Comparison of ENCODE assay signal across 22 mouse cellular contexts in the genomic region with DNA sequence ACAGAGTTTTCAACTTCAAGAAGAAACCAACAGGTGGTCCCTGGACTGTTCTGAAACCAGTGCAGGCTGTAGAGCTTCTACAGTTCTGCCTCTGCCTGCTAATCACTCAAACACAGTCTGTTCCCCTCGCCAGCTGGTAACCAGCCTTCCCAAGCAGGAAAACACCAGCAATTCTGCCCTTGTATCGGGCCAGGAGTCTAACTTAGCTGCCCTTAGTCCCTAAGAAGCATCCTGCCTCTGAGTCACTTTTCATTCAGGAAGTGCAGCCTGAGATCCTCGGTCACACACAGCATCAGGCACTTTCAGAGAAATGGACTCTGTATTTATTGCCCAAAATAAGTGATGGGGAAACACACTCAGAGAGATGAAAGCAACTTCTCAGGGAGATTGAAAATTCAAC.
A peak's percentile ranks its signal among the peaks of the same experiment; 100 is the strongest.
DNase-seq lines count a peak whose midpoint lies in the region; ATAC-seq and TF ChIP-seq lines count a peak whose summit lies in the region.
"Had no signal": no experiment of that assay in that cellular context is flagged by ENCODE, and none has a peak within 500 bp of the region (broad histone marks: within the 10 kb centered on the region; RNA-seq: fewer than 3 reads in every experiment).

No protein-coding gene starts in this region.

- no peak overlapping the region for H3K4me2 ChIP-seq in limb, embryonic 15.5 days
- H3K4me2 ChIP-seq in stomach, embryonic 16.5 days (ENCODE audit: low read depth, low read length) = no peak overlapping the region
- no peak overlapping the region for H3K4me2 ChIP-seq in forebrain, embryonic 12.5 days
- H3K4me2 ChIP-seq: embryonic facial prominence, embryonic 12.5 days; liver, embryonic 12.5 days; lung, embryonic 15.5 days; midbrain, embryonic 12.5 days; neural tube, embryonic 12.5 days had no signal

- intact Hi-C loops in heart, adult 2 months (cut with DNase I) = no loop called here
- intact Hi-C loops in heart, postnatal 14 days (cut with DNase I) = no loop called here

- 26% methylated on average over 3 of the region's 3 CpGs for whole genome bisulfite sequencing in heart, adult 2 months
- WGBS in limb, embryonic 15.5 days = 63% methylated on average over 3 of the region's 3 CpGs
- 84% methylated on average over 3 of the region's 3 CpGs for WGBS in limb, embryonic 10.5 days
- 69% methylated on average over 3 of the region's 3 CpGs for WGBS in stomach, embryonic 16.5 days
- 86% methylated on average over 3 of the region's 3 CpGs for WGBS in forebrain, embryonic 12.5 days

- no peaks in the 10 kb centered on the region for H3K27me3 ChIP-seq in heart, adult 2 months (ENCODE audit: control insufficient read depth, insufficient read depth, low read length)
- no peaks in the 10 kb centered on the region for H3K27me3 ChIP-seq in limb, embryonic 15.5 days
- H3K27me3 ChIP-seq in limb, embryonic 10.5 days (ENCODE audit: low read depth, poor library complexity, severe bottlenecking) = no peaks in the 10 kb centered on the region
- no peaks in the 10 kb centered on the region for H3K27me3 ChIP-seq in stomach, embryonic 16.5 days (ENCODE audit: control insufficient read depth, insufficient read depth, low read length)
- no peaks in the 10 kb centered on the region for H3K27me3 ChIP-seq in forebrain, embryonic 12.5 days
- H3K27me3 ChIP-seq: embryonic facial prominence, embryonic 12.5 days; liver, embryonic 12.5 days; lung, embryonic 15.5 days; midbrain, embryonic 12.5 days; neural tube, embryonic 12.5 days had no signal

- no peaks in the 10 kb centered on the region for H3K79me2 ChIP-seq in heart, adult 2 months (replicated peaks; ENCODE audit: control insufficient read depth, insufficient read depth, low read length)

- ATAC-seq in limb, embryonic 15.5 days (ENCODE audit: insufficient number of reproducible peaks, low FRiP score, low TSS enrichment, low read depth) = no peak
- ATAC-seq in stomach, embryonic 16.5 days (ENCODE audit: insufficient read depth, low FRiP score) = no peak
- ATAC-seq in forebrain, embryonic 12.5 days (ENCODE audit: low FRiP score) = no peak
- ATAC-seq: forebrain, embryonic 16.5 days; hindbrain, postnatal 0 days; liver, embryonic 12.5 days had no signal

- DNase-seq in heart, adult 2 months = peak in 1 of 2 experiments; percentile 23
- no peak for DNase-seq in heart, postnatal 14 days
- DNase-seq in limb, embryonic 10.5 days (ENCODE audit: low spot score) = no peak
- DNase-seq: B cell, adult 2 months; cerebellum, adult 9-11 months; kidney, adult 11 months; kidney, postnatal 14 days; left cerebral cortex, postnatal 4 days; right cerebral cortex, postnatal 4 days; thymus, postnatal 4 days had no signal

- H3K4me1 ChIP-seq in heart, adult 2 months (ENCODE audit: control insufficient read depth, insufficient read depth, low read length) = peaks cover 10% of the 10 kb centered on the region
- peaks cover 3% of the 10 kb centered on the region for H3K4me1 ChIP-seq in limb, embryonic 15.5 days
- no peaks in the 10 kb centered on the region for H3K4me1 ChIP-seq in limb, embryonic 10.5 days
- peaks cover 42% of the 10 kb centered on the region for H3K4me1 ChIP-seq in bone marrow macrophage, adult 2 months (ENCODE audit: control insufficient read depth, insufficient read depth, low read length)
- H3K4me1 ChIP-seq in stomach, embryonic 16.5 days (ENCODE audit: control insufficient read depth, insufficient read depth, low read length) = no peaks in the 10 kb centered on the region
- 0 out of 2 replicates have a peak, but pooled peaks cover 7% of the 10 kb centered on the region for H3K4me1 ChIP-seq in forebrain, embryonic 12.5 days
- H3K4me1 ChIP-seq: hindbrain, embryonic 10.5 days; lung, embryonic 15.5 days; midbrain, embryonic 12.5 days; neural tube, embryonic 12.5 days had no signal

- H3K4me3 ChIP-seq in heart, adult 2 months = no peak overlapping the region
- H3K4me3 ChIP-seq in limb, embryonic 15.5 days = no peak overlapping the region
- H3K4me3 ChIP-seq in limb, embryonic 10.5 days = no peak overlapping the region
- no peak overlapping the region for H3K4me3 ChIP-seq in bone marrow macrophage, adult 2 months (ENCODE audit: insufficient read depth, low read length)
- no peak overlapping the region for H3K4me3 ChIP-seq in stomach, embryonic 16.5 days (replicated peaks; ENCODE audit: low read length)
- H3K4me3 ChIP-seq in forebrain, embryonic 12.5 days (replicated peaks) = no peak overlapping the region
- H3K4me3 ChIP-seq: embryonic facial prominence, embryonic 12.5 days; hindbrain, embryonic 10.5 days; liver, embryonic 12.5 days; lung, embryonic 15.5 days; midbrain, embryonic 12.5 days; neural tube, embryonic 12.5 days had no signal

- no peak for TF ChIP-seq EP300 in heart, adult 2 months (IDR thresholded peaks at IDR 0.05; ENCODE audit: insufficient read depth, low read depth, low read length)

- TF ChIP-seq POLR2A in heart, adult 2 months (IDR thresholded peaks at IDR 0.05; ENCODE audit: insufficient read depth, low read depth, low read length) = no peak
- TF ChIP-seq POLR2A in bone marrow macrophage, adult 2 months (IDR thresholded peaks at IDR 0.05; ENCODE audit: borderline replicate concordance, low read depth, low read length) = no peak

- H3K9ac ChIP-seq in heart, adult 2 months (ENCODE audit: low read depth, low read length) = no peak overlapping the region
- H3K9ac ChIP-seq in limb, embryonic 15.5 days = no peak overlapping the region
- no peak overlapping the region for H3K9ac ChIP-seq in stomach, embryonic 16.5 days (ENCODE audit: low read length)
- H3K9ac ChIP-seq in forebrain, embryonic 12.5 days = no peak overlapping the region
- H3K9ac ChIP-seq: embryonic facial prominence, embryonic 12.5 days; liver, embryonic 12.5 days; lung, embryonic 15.5 days; midbrain, embryonic 12.5 days; neural tube, embryonic 12.5 days had no signal

- H3K36me3 ChIP-seq in heart, adult 2 months (ENCODE audit: control insufficient read depth, insufficient read depth, low read length) = no peaks in the 10 kb centered on the region
- H3K36me3 ChIP-seq in limb, embryonic 15.5 days = peaks cover 6% of the 10 kb centered on the region; the same call in 1 of the 2 replicates
- peaks cover 22% of the 10 kb centered on the region for H3K36me3 ChIP-seq in limb, embryonic 10.5 days
- H3K36me3 ChIP-seq in stomach, embryonic 16.5 days (ENCODE audit: control insufficient read depth, insufficient read depth, low read length) = no peaks in the 10 kb centered on the region
- H3K36me3 ChIP-seq in forebrain, embryonic 12.5 days (replicated peaks) = peaks cover 17% of the 10 kb centered on the region; the same call in 1 of the 2 replicates

- H3K27ac ChIP-seq in heart, adult 2 months = peak overlapping the region; percentile 48
- peak overlapping the region; percentile 50; the same call in 1 of the 2 replicates for H3K27ac ChIP-seq in limb, embryonic 15.5 days
- H3K27ac ChIP-seq in limb, embryonic 10.5 days = no peak overlapping the region
- peak overlapping the region; percentile 41 for H3K27ac ChIP-seq in bone marrow macrophage, adult 2 months (ENCODE audit: insufficient read depth, low read depth, low read length)
- H3K27ac ChIP-seq in stomach, embryonic 16.5 days (ENCODE audit: low read length) = peak overlapping the region; percentile 31; the same call in 1 of the 2 replicates
- H3K27ac ChIP-seq in forebrain, embryonic 12.5 days = no peak overlapping the region
- H3K27ac ChIP-seq: embryonic facial prominence, embryonic 12.5 days; hindbrain, embryonic 10.5 days; hindbrain, postnatal 0 days; liver, embryonic 12.5 days; lung, embryonic 15.5 days; midbrain, embryonic 12.5 days; neural tube, embryonic 12.5 days had no signal

- TF ChIP-seq CTCF in heart, adult 2 months (IDR thresholded peaks at IDR 0.05) = no peak
- TF ChIP-seq CTCF in bone marrow macrophage, adult 2 months (IDR thresholded peaks at IDR 0.05; ENCODE audit: low read depth, low read length) = no peak

- H3K9me3 ChIP-seq in limb, embryonic 15.5 days = no peaks in the 10 kb centered on the region
- H3K9me3 ChIP-seq in limb, embryonic 10.5 days (replicated peaks) = no peaks in the 10 kb centered on the region
- H3K9me3 ChIP-seq in stomach, embryonic 16.5 days (replicated peaks; ENCODE audit: control insufficient read depth, low read length) = no peaks in the 10 kb centered on the region
- H3K9me3 ChIP-seq in forebrain, embryonic 12.5 days = no peaks in the 10 kb centered on the region
- H3K9me3 ChIP-seq: embryonic facial prominence, embryonic 12.5 days; hindbrain, embryonic 10.5 days; liver, embryonic 12.5 days; lung, embryonic 15.5 days; midbrain, embryonic 12.5 days; neural tube, embryonic 12.5 days had no signal

Comparison
In these comparisons a context has a peak if more than half of its experiments do, and no peak if none do; other contexts are left out.
1. H3K27ac ChIP-seq: peak in heart, adult 2 months (single experiment), limb, embryonic 15.5 days (single experiment), bone marrow macrophage, adult 2 months (single experiment) and stomach, embryonic 16.5 days (single experiment); none in limb, embryonic 10.5 days (single experiment) and forebrain, embryonic 12.5 days (single experiment).